Mouse (Mus musculus): ENCODE results near the gene Fgfr2.

GRCm38 (mm10) chr7:130216272-130216671 is 2906.9 kb downstream of the Fgfr2 start:
- TF ChIP-seq CTCF (IDR thresholded peaks at IDR 0.05; ENCODE audit: control insufficient read depth, insufficient read depth, insufficient replicate concordance, low read depth, low read length) (no peak), POLR2A (IDR thresholded peaks at IDR 0.05; ENCODE audit: control insufficient read depth, low read depth, low read length) (no peak)
